Mouse (Mus musculus): ENCODE results near the gene Polr2h. TPM values are rescaled to one million over a fixed set of nuclear protein-coding genes. Genes with fewer than 3 reads are reported as not detected.

Polr2h gene
- polyA plus RNA-seq, 1 experiment: 60.5 TPM

- no peak overlapping the region for H3K4me2 ChIP-seq (ENCODE audit: low read depth)
These were observed 22.7 kb upstream of the Polr2h start for GRCm38 (mm10) chr16:20694781-20695180.

DNA sequence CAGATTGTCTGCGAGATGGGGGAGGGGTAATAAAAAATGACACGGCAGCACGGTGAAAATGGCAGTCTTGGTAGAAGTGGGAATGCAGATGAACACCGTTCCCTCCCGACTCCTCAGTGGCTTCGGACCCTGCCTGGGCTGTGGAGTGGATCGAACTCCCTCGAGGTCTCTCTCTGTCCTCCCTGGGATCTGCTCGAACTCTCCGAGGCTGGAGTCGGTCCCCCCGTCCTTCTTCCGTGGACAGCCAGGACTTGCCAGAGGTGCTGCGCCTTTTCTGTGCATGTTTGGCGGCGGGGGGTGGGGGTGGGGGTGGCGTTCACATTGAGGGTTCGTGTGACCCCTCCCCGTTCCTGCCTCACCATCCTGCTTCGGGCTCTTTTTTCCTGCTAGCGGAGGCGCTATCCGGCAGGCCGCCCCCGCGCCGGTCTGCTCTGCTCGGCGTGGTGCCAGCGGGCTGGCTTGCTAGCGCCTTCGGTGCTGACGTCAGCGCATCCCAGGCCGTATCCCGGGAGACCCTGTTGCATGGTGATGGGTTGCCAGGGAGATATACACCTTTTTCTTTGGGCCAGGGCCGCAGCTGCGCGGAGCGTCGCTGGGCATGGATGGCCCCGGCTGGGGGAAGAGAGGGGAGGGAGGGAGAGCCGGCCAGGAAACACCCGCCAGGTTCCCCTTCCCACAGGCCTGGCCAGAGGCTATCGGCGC lies 21.7 kb upstream of the Polr2h start:
- no peak for TF ChIP-seq USF1 (IDR thresholded peaks at IDR 0.05; ENCODE audit: low read depth)
- no peak for TF ChIP-seq MYOG (IDR thresholded peaks at IDR 0.05; ENCODE audit: control insufficient read depth in 1 of 3, insufficient read depth in 1 of 3, insufficient read length in 2 of 3, low read depth in 2 of 3)
- TF ChIP-seq REST (IDR thresholded peaks at IDR 0.05; ENCODE audit: insufficient read depth, insufficient read length): no peak
- no peak for TF ChIP-seq POLR2A (IDR thresholded peaks at IDR 0.05; ENCODE audit: insufficient read length, low read depth)
- TF ChIP-seq POLR2AphosphoS2 (IDR thresholded peaks at IDR 0.05; ENCODE audit: insufficient read length, low read depth): no peak
- no peak for TF ChIP-seq E2F4 (IDR thresholded peaks at IDR 0.05; ENCODE audit: insufficient read depth)
- TF ChIP-seq TCF12 (IDR thresholded peaks at IDR 0.05; ENCODE audit: insufficient read depth, poor library complexity, severe bottlenecking): no peak
- no peak for TF ChIP-seq CEBPB (IDR thresholded peaks at IDR 0.05; ENCODE audit: insufficient read depth, poor library complexity, severe bottlenecking)
- no peak for TF ChIP-seq SRF (IDR thresholded peaks at IDR 0.05; ENCODE audit: control insufficient read depth, insufficient read length, low read depth)
- TF ChIP-seq MAX (IDR thresholded peaks at IDR 0.05; ENCODE audit: low read depth): no peak
- no peak for TF ChIP-seq MYOD1 (IDR thresholded peaks at IDR 0.05; ENCODE audit: control insufficient read depth in 1 of 3, insufficient read length in 2 of 3, low read depth in 2 of 3)
- TF ChIP-seq TCF3 (IDR thresholded peaks at IDR 0.05; ENCODE audit: insufficient read length, low read depth): no peak
- Histone ChIP-seq H3K79me2 (ENCODE audit: control insufficient read depth, insufficient read depth) (no peaks in the 10 kb centered on the region), H3K36me3 (ENCODE audit: control insufficient read depth, insufficient read depth) (peaks cover 13% of the 10 kb centered on the region)

More at GRCm38 (mm10) chr16:20694781-20695180, 22.7 kb upstream of the Polr2h start:
- Histone ChIP-seq H3ac (ENCODE audit: control insufficient read depth, insufficient read length) (no peak overlapping the region), H3K27me3 (ENCODE audit: control insufficient read depth, insufficient read depth, insufficient read length) (no peaks in the 10 kb centered on the region), H3K4me3 (no peak overlapping the region), H3K79me2 (ENCODE audit: control insufficient read depth, insufficient read depth) (no peaks in the 10 kb centered on the region), H3K36me3 (ENCODE audit: control insufficient read depth, insufficient read depth) (peaks cover 20% of the 10 kb centered on the region)
- TF ChIP-seq POLR2AphosphoS2 (IDR thresholded peaks at IDR 0.05; ENCODE audit: insufficient read length, low read depth) (no peak), MAX (IDR thresholded peaks at IDR 0.05; ENCODE audit: low read depth) (no peak), TCF12 (IDR thresholded peaks at IDR 0.05; ENCODE audit: insufficient read depth, poor library complexity, severe bottlenecking) (no peak), REST (IDR thresholded peaks at IDR 0.05; ENCODE audit: insufficient read depth, insufficient read length) (no peak), TCF3 (IDR thresholded peaks at IDR 0.05; ENCODE audit: insufficient read length, low read depth) (no peak), SRF (IDR thresholded peaks at IDR 0.05; ENCODE audit: control insufficient read depth, insufficient read length, low read depth) (no peak), MYOG (IDR thresholded peaks at IDR 0.05; ENCODE audit: control insufficient read depth in 1 of 3, insufficient read depth in 1 of 3, insufficient read length in 2 of 3, low read depth in 2 of 3) (no peak), POLR2A (IDR thresholded peaks at IDR 0.05; ENCODE audit: insufficient read length, low read depth) (no peak), E2F4 (IDR thresholded peaks at IDR 0.05; ENCODE audit: insufficient read depth) (no peak), MYOD1 (IDR thresholded peaks at IDR 0.05; ENCODE audit: control insufficient read depth in 1 of 3, insufficient read length in 2 of 3, low read depth in 2 of 3) (no peak)

DNA sequence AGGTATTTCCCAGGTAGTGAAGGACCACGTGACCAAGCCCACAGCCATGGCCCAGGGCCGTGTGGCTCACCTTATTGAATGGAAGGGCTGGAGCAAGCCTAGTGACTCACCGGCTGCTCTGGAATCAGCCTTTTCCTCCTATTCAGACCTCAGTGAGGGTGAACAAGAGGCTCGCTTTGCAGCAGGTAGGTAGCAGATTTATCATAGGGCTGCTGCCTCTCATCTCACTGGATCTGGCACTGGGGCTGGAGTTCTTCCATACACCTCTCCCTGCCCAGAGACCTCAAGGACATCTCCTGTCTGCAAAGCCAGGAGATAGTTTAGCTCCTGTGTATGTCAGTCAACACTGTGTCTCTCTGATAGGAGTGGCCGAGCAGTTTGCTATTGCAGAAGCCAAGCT lies 18.2 kb upstream of the Polr2h start:
- no peaks in the 10 kb centered on the region for H3K79me2 ChIP-seq (ENCODE audit: control insufficient read depth, insufficient read depth)
- H3ac ChIP-seq (ENCODE audit: control insufficient read depth, insufficient read length): no peak overlapping the region
- TF ChIP-seq REST (IDR thresholded peaks at IDR 0.05; ENCODE audit: insufficient read depth, insufficient read length): no peak
- no peak for TF ChIP-seq E2F4 (IDR thresholded peaks at IDR 0.05; ENCODE audit: insufficient read depth)
- TF ChIP-seq MYOD1 (IDR thresholded peaks at IDR 0.05; ENCODE audit: control insufficient read depth in 1 of 3, insufficient read length in 2 of 3, low read depth in 2 of 3): no peak
- no peak for TF ChIP-seq USF1 (IDR thresholded peaks at IDR 0.05; ENCODE audit: low read depth)
- no peak for TF ChIP-seq POLR2AphosphoS2 (IDR thresholded peaks at IDR 0.05; ENCODE audit: insufficient read length, low read depth)
- no peak for TF ChIP-seq CEBPB (IDR thresholded peaks at IDR 0.05; ENCODE audit: insufficient read depth, poor library complexity, severe bottlenecking)
- TF ChIP-seq POLR2A (IDR thresholded peaks at IDR 0.05; ENCODE audit: insufficient read length, low read depth): no peak
- TF ChIP-seq MAX (IDR thresholded peaks at IDR 0.05; ENCODE audit: low read depth): no peak
- no peak for TF ChIP-seq TCF3 (IDR thresholded peaks at IDR 0.05; ENCODE audit: insufficient read length, low read depth)
- no peak for TF ChIP-seq MYOG (IDR thresholded peaks at IDR 0.05; ENCODE audit: control insufficient read depth in 1 of 3, insufficient read depth in 1 of 3, insufficient read length in 2 of 3, low read depth in 2 of 3)
- no peak for TF ChIP-seq SRF (IDR thresholded peaks at IDR 0.05; ENCODE audit: control insufficient read depth, insufficient read length, low read depth)
- no peak for TF ChIP-seq TCF12 (IDR thresholded peaks at IDR 0.05; ENCODE audit: insufficient read depth, poor library complexity, severe bottlenecking)
- H3K27me3 ChIP-seq (ENCODE audit: control insufficient read depth, insufficient read depth, insufficient read length): no peaks in the 10 kb centered on the region
- H3K4me3 ChIP-seq: no peak overlapping the region
- no peaks in the 10 kb centered on the region for H3K36me3 ChIP-seq (ENCODE audit: control insufficient read depth, insufficient read depth)
- no peak overlapping the region for H3K4me2 ChIP-seq (ENCODE audit: low read depth)

More for the DNA sequence above, 21.7 kb upstream of the Polr2h start:
- no peaks in the 10 kb centered on the region for H3K27me3 ChIP-seq (ENCODE audit: control insufficient read depth, insufficient read depth, insufficient read length)
- H3ac ChIP-seq (ENCODE audit: control insufficient read depth, insufficient read length): no peak overlapping the region
- no peak overlapping the region for H3K4me3 ChIP-seq
- no peak overlapping the region for H3K4me2 ChIP-seq (ENCODE audit: low read depth)

DNA sequence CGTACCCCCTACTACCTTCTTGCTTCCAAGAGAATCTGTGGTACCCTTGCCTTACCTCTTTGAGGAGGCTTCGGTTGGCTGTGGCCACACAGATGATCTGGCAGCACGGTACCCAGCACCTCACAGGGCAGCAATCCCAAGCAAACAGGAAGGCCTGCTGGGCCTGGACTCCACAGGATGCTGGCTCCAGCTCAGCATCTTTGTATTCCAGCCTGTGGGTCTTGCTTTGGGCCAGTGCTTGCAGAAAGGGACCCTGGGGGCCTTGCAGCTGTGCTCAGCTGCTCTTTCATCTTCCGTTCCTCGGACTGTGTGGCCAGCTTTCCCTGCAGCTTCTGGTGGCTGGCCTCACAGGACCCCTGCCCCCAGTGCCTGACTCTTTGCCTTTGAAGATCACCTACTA lies 17.4 kb upstream of the Polr2h start:
- Histone ChIP-seq H3K4me3 (no peak overlapping the region), H3K79me2 (ENCODE audit: control insufficient read depth, insufficient read depth) (no peaks in the 10 kb centered on the region), H3K36me3 (ENCODE audit: control insufficient read depth, insufficient read depth) (no peaks in the 10 kb centered on the region), H3K4me2 (ENCODE audit: low read depth) (no peak overlapping the region), H3K27me3 (ENCODE audit: control insufficient read depth, insufficient read depth, insufficient read length) (no peaks in the 10 kb centered on the region), H3ac (ENCODE audit: control insufficient read depth, insufficient read length) (no peak overlapping the region)
- TF ChIP-seq TCF3 (IDR thresholded peaks at IDR 0.05; ENCODE audit: insufficient read length, low read depth): no peak
- TF ChIP-seq MYOD1 (IDR thresholded peaks at IDR 0.05; ENCODE audit: control insufficient read depth in 1 of 3, insufficient read length in 2 of 3, low read depth in 2 of 3): no peak
- no peak for TF ChIP-seq CEBPB (IDR thresholded peaks at IDR 0.05; ENCODE audit: insufficient read depth, poor library complexity, severe bottlenecking)

All from myocyte (in vitro differentiated cells).